Mouse (Mus musculus) limb, embryonic 12.5 days (tissue): ENCODE data around the gene Khdc4. TPM values are rescaled to one million over a fixed set of nuclear protein-coding genes. Genes with fewer than 3 reads are reported as not detected.

Experiments
- ATAC-seq: fragments of 200-750 bp; cut with Nextera tagmentation; 2 replicates; pipeline ENCODE4 v1.8.0; 2017; ENCODE audit warnings: low read depth, moderate TSS enrichment; ENCODE audit not compliant: insufficient number of reproducible peaks, insufficient read depth, low FRiP score, low TSS enrichment
- H3K27ac ChIP-seq: fragments of 300-500 bp; sonication (generic); 2 replicates; pipeline ENCODE4 v1.5.1; 2016; ENCODE audit warnings: mild to moderate bottlenecking, moderate library complexity
- H3K27me3 ChIP-seq: fragments of 300-500 bp; sonication (generic); 2 replicates; pipeline ENCODE4 v1.6.1; 2016; ENCODE audit warnings: mild to moderate bottlenecking, moderate library complexity
- H3K36me3 ChIP-seq: fragments of 300-500 bp; sonication (generic); 2 replicates; pipeline ENCODE4 v1.6.1; 2016; ENCODE audit warnings: mild to moderate bottlenecking, moderate library complexity
- H3K4me1 ChIP-seq: fragments of 300-500 bp; sonication (generic); replicated peaks from 2 replicates; pipeline ENCODE4 v1.6.1; 2016
- H3K4me2 ChIP-seq: fragments of 300-500 bp; sonication (generic); 2 replicates; pipeline ENCODE4 v1.6.1; 2016; ENCODE audit warnings: mild to moderate bottlenecking, moderate library complexity
- H3K4me3 ChIP-seq: fragments of 300-500 bp; sonication (generic); replicated peaks from 2 replicates; pipeline ENCODE4 v1.5.1; 2016; ENCODE audit warnings: mild to moderate bottlenecking
- H3K9ac ChIP-seq: fragments of 300-500 bp; sonication (generic); replicated peaks from 2 replicates; pipeline ENCODE4 v1.6.1; 2016; ENCODE audit warnings: mild to moderate bottlenecking, moderate library complexity
- H3K9me3 ChIP-seq: fragments of 300-500 bp; sonication (generic); 2 replicates; pipeline ENCODE4 v1.6.1; 2016; ENCODE audit warnings: mild to moderate bottlenecking, moderate library complexity
- WGBS: fragments of 180-500 bp; shearing (Covaris S2); methylation state at CpG from one replicate; pipeline ENCODE4 v1.1.7; 2016; 5-methylcytosine and 5-hydroxymethylcytosine counted together
- polyA plus RNA-seq: library from polyadenylated mRNA; unstranded; fragments of >200 nt; fragmentation: Nextera tagmentation; extraction: Ambion mirVana; gene quantifications from 2 replicates; pipeline ENCODE4 v1.2.1, GENCODE M21; 2016

Gene Khdc4
- polyA plus RNA-seq, 1 experiment from 2014 or later = 127 TPM

DNA sequence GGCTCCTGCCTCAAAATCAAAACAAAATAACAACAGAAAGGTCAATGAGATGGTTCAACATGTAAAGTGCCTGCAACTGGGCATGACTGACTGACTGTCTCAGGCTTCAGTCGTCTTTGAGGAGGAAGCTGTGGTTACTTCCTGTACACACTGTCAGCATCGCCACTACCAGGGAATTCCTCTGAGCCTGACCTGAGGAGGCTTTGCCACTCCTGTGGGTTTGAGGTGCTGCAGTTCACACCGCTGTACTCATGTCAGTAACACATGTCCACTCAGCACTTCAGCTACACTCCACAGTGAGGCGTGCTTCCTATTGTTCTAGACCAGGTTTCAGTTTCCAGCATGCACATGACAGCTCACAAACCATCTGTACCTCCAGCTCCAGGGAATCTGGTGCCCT is 21.5 kb upstream of the Khdc4 start:
- Histone ChIP-seq H3K9me3 (0 out of 2 replicates have a peak, but pooled peaks cover 3% of the 10 kb centered on the region), H3K4me3 (no peak overlapping the region), H3K27me3 (no peaks in the 10 kb centered on the region; the same call in 1 of the 2 replicates), H3K36me3 (no peaks in the 10 kb centered on the region), H3K9ac (no peak overlapping the region), H3K27ac (no peak overlapping the region), H3K4me1 (no peaks in the 10 kb centered on the region), H3K4me2 (no peak overlapping the region)
- WGBS = 86% methylated on average over 4 of the region's 4 CpGs
- ATAC-seq = no peak

DNA sequence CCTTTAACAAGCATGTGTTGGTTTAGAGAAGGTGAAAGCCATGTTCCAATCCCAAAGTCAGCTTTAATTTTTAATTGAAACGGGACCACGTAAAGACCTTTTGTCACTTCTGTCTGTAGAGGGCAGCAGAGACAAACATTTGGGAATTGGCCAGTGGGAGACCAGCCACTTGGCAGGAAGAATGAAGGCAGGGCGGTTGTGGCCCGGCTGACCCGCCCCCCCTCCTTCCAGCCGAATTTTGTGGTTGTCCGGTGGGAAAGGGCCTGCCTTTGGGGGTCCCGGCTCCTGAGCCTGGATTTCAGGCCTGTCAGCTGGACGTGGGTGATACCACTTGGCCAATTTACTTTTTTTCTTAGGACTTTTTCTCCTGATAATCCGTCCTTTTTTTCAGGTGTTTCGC is 8.2 kb upstream of the Khdc4 start:
- Histone ChIP-seq H3K27me3 (no peaks in the 10 kb centered on the region), H3K9ac (no peak overlapping the region), H3K4me3 (peak overlapping the region; percentile 31), H3K36me3 (no peaks in the 10 kb centered on the region), H3K27ac (no peak overlapping the region), H3K9me3 (no peaks in the 10 kb centered on the region), H3K4me2 (peak overlapping the region; percentile 60), H3K4me1 (no peaks in the 10 kb centered on the region)
- ATAC-seq = peak; percentile 68
- WGBS = 13% methylated on average over 11 of the region's 11 CpGs

DNA sequence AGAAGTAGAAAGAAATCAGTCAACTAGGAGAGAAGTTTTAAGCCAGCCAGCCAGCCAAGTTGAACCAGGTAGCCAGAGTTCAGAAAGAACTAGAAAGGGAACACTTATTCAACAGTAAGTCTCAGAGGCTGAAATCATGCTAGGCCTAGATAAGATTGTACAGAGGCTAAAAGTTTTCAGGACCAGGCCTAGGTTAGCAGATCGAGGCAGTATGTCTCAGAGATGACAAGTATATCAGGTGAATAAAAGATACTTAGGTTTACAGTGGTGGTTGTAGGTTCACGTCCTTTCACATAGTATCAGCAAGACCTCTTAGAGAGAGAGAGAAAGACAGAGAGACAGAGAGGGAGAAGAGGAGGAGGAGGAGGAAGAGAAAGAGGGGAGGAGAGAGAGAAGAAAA is 1.8 kb upstream of the Khdc4 start:
- H3K27me3 ChIP-seq = no peaks in the 10 kb centered on the region
- no peak for ATAC-seq
- no peaks in the 10 kb centered on the region for H3K9me3 ChIP-seq
- H3K9ac ChIP-seq = no peak overlapping the region
- peaks cover 8% of the 10 kb centered on the region for H3K4me1 ChIP-seq
- peaks cover 16% of the 10 kb centered on the region for H3K36me3 ChIP-seq
- no peak overlapping the region for H3K27ac ChIP-seq
- WGBS = 81% methylated on average over 2 of the region's 2 CpGs
- no peak overlapping the region for H3K4me2 ChIP-seq
- H3K4me3 ChIP-seq = no peak overlapping the region

DNA sequence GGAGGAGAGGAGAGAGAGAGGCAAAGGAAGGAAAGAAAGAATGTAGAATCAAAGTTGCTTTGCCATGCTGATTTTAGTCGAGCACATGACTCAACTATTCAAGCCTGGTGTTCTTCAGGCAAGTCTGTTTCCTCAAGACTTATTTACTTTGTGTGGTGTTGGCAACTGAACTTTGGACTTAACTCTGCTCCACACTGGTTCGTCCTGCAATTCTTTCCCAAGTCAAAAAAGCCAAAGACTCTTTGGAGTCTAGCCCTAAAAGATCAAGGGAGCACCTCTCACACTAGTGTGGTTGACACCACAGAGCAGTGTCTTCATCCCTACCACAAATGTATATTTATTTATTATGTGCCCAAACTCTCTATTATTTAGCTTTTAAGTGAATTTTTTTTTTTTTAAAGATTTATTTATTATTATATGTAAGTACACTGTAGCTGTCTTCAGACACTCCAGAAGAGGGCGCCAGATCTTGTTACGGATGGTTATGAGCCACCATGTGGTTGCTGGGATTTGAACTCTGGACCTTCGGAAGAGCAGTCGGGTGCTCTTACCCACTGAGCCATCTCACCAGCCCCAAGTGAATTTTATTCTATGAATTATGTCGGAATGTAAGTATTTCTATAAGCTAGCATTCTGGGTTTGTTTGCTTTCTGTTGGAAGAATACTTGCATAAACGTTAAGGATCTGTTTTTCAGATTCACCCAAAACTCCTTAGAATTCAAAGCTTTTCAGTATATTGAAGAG is 1.2 kb upstream of the Khdc4 start:
- Histone ChIP-seq H3K27me3 (no peaks in the 10 kb centered on the region), H3K27ac (peak overlapping the region; percentile 96), H3K9me3 (no peaks in the 10 kb centered on the region), H3K4me1 (peaks cover 8% of the 10 kb centered on the region), H3K4me3 (peak overlapping the region; percentile 79), H3K36me3 (peaks cover 22% of the 10 kb centered on the region), H3K9ac (peak overlapping the region; percentile 60; the same call in 1 of the 2 replicates), H3K4me2 (peak overlapping the region; percentile 90)
- WGBS = 66% methylated on average over 8 of the region's 8 CpGs
- no peak for ATAC-seq

DNA sequence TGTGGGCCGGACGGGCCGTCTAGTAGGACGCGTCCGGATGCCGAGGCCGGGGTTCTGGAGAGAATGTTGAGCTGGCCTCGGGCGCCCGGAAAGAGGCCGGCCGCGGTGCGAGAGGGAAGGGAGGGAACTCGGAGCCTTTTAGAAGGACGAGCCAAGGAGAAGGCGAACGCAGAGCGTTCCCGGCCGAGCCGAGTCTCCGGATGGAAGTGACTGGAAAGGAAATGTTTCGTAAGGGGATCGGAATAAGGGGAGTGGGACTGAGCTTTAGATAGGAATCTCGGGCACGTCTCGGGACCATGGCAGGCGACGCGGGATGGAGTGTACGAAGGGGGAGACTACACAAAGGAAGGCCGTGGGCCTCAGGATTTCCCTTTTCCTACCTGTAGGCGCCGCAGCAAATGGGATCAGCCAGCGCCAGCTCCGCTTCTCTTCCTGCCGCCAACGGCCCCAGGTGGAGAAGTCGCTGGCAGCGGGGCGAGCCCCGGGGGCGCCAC is 402 bp downstream of the Khdc4 start:
- Histone ChIP-seq H3K27ac (peak overlapping the region; percentile 96), H3K9me3 (no peaks in the 10 kb centered on the region), H3K4me3 (peak overlapping the region; percentile 79), H3K4me2 (peak overlapping the region; percentile 90), H3K4me1 (peaks cover 8% of the 10 kb centered on the region), H3K9ac (peak overlapping the region; percentile 95), H3K27me3 (no peaks in the 10 kb centered on the region), H3K36me3 (peaks cover 38% of the 10 kb centered on the region)
- WGBS = under 1% methylated on average over 45 of the region's 45 CpGs
- peak; percentile 61 for ATAC-seq

- H3K4me2 ChIP-seq = peak overlapping the region; percentile 90
- H3K27me3 ChIP-seq = no peaks in the 10 kb centered on the region
- no peak for ATAC-seq
- H3K36me3 ChIP-seq = peaks cover 47% of the 10 kb centered on the region
- WGBS = 47% methylated on average over 13 of the region's 13 CpGs
- peak overlapping the region; percentile 79 for H3K4me3 ChIP-seq
- H3K9ac ChIP-seq = peak overlapping the region; percentile 95
- H3K9me3 ChIP-seq = no peaks in the 10 kb centered on the region
- H3K4me1 ChIP-seq = peaks cover 8% of the 10 kb centered on the region
- peak overlapping the region; percentile 96 for H3K27ac ChIP-seq
These were observed 1.4 kb downstream of the Khdc4 start for GRCm38 (mm10) chr3:88686734-88687611.

GRCm38 (mm10) chr3:88689079-88689478 is 3.5 kb downstream of the Khdc4 start:
- 88% methylated on average over 5 of the region's 5 CpGs for WGBS
- Histone ChIP-seq H3K4me1 (peaks cover 8% of the 10 kb centered on the region), H3K27me3 (no peaks in the 10 kb centered on the region), H3K36me3 (peaks cover 66% of the 10 kb centered on the region), H3K9ac (no peak overlapping the region), H3K4me2 (no peak overlapping the region), H3K27ac (no peak overlapping the region), H3K9me3 (no peaks in the 10 kb centered on the region), H3K4me3 (no peak overlapping the region)
- no peak for ATAC-seq

- Histone ChIP-seq H3K36me3 (peaks cover 96% of the 10 kb centered on the region), H3K9me3 (no peaks in the 10 kb centered on the region), H3K9ac (no peak overlapping the region), H3K27ac (no peak overlapping the region), H3K4me3 (no peak overlapping the region), H3K27me3 (no peaks in the 10 kb centered on the region), H3K4me2 (no peak overlapping the region), H3K4me1 (no peaks in the 10 kb centered on the region)
- no peak for ATAC-seq
These were observed 9.9 kb downstream of the Khdc4 start for GRCm38 (mm10) chr3:88695545-88695944.

GRCm38 (mm10) chr3:88698051-88698450 is 12.4 kb downstream of the Khdc4 start:
- Histone ChIP-seq H3K4me3 (no peak overlapping the region), H3K9ac (no peak overlapping the region), H3K36me3 (peaks cover 92% of the 10 kb centered on the region), H3K4me2 (no peak overlapping the region), H3K27me3 (no peaks in the 10 kb centered on the region), H3K9me3 (no peaks in the 10 kb centered on the region), H3K4me1 (no peaks in the 10 kb centered on the region), H3K27ac (no peak overlapping the region)
- no peak for ATAC-seq
- WGBS = 82% methylated on average over 1 of the region's 1 CpGs

DNA sequence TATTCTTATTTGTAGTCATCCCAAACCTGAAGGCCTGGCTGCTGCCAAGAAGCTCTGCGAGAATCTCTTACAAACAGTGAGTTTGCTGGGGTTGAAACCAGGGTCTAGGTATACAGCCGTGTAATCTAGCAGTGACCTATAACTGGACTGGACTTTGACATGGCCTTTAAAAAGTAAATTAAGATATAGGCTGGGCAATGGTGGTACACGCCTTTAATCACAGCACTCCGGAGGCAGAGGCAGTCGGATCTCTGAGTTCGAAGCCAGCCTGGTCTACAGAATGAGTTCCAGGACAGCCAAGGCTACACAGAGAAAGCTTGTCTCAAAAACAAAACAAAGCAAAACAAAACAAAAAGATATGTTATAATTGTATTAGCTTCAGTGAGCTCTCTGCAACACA is 13.2 kb downstream of the Khdc4 start:
- H3K9ac ChIP-seq = no peak overlapping the region
- no peak overlapping the region for H3K4me2 ChIP-seq
- H3K27me3 ChIP-seq = no peaks in the 10 kb centered on the region
- 97% methylated on average over 6 of the region's 6 CpGs for WGBS
- peaks cover 93% of the 10 kb centered on the region for H3K36me3 ChIP-seq
- no peak overlapping the region for H3K27ac ChIP-seq
- no peak overlapping the region for H3K4me3 ChIP-seq
- no peaks in the 10 kb centered on the region for H3K4me1 ChIP-seq
- ATAC-seq = no peak
- no peaks in the 10 kb centered on the region for H3K9me3 ChIP-seq

DNA sequence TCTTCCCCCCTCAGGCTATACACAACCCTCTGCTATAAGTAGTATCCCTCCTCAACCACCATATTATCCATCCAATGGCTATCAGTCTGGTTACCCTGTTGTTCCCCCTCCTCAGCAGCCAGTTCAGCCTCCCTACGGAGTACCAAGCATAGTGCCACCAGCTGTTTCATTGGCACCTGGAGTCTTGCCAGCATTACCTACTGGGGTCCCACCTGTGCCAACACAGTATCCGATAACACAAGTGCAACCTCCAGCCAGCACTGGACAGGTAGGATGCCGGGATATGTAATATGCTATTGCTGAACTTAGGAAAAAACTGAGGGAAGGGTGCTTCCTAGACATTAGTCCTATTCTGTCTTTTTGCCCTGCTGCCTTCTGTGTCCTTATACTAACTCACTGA is 14.6 kb downstream of the Khdc4 start:
- Histone ChIP-seq H3K36me3 (peaks cover 94% of the 10 kb centered on the region), H3K4me2 (no peak overlapping the region), H3K27ac (no peak overlapping the region), H3K9me3 (no peaks in the 10 kb centered on the region), H3K4me1 (no peaks in the 10 kb centered on the region), H3K27me3 (no peaks in the 10 kb centered on the region), H3K4me3 (no peak overlapping the region), H3K9ac (no peak overlapping the region)
- WGBS = 90% methylated on average over 3 of the region's 3 CpGs
- no peak for ATAC-seq
